Mouse (Mus musculus) intestine, embryonic 15.5 days (tissue): ENCODE measurements around the gene Hist2h2ac. TPM values are rescaled to one million over a fixed set of nuclear protein-coding genes. Genes with fewer than 3 reads are reported as not detected.
"Not testable (repeated sequence)": the region's sequence is repeated elsewhere in the genome, so short reads cannot be mapped to it uniquely, and the experiment has no call there.

Experiments
- ATAC-seq: fragments of 200-750 bp; cut with Nextera tagmentation; 2 replicates; pipeline ENCODE4 v1.8.0; 2017; ENCODE audit warnings: moderate TSS enrichment, moderate library complexity
- H3K27ac ChIP-seq: fragments of 300-500 bp; sonication (generic); 2 replicates; pipeline ENCODE4 v1.5.1; 2015; ENCODE audit warnings: mild to moderate bottlenecking, inconsistent platforms
- H3K27me3 ChIP-seq: fragments of 300-500 bp; sonication (generic); replicated peaks from 2 replicates; pipeline ENCODE4 v1.6.1; 2015; ENCODE audit warnings: inconsistent platforms
- H3K36me3 ChIP-seq: fragments of 300-500 bp; sonication (generic); 2 replicates; pipeline ENCODE4 v1.6.1; 2015; ENCODE audit warnings: inconsistent platforms
- H3K4me1 ChIP-seq: fragments of 300-500 bp; sonication (generic); replicated peaks from 2 replicates; pipeline ENCODE4 v1.6.1; 2015; ENCODE audit warnings: inconsistent platforms
- H3K4me2 ChIP-seq: fragments of 300-500 bp; sonication (generic); replicated peaks from 2 replicates; pipeline ENCODE4 v1.6.1; 2015; ENCODE audit warnings: mild to moderate bottlenecking, inconsistent platforms
- H3K4me3 ChIP-seq: fragments of 300-500 bp; sonication (generic); replicated peaks from 2 replicates; pipeline ENCODE4 v1.5.1; 2015; ENCODE audit warnings: inconsistent platforms
- H3K9ac ChIP-seq: fragments of 300-500 bp; sonication (generic); 2 replicates; pipeline ENCODE4 v1.6.1; 2015; ENCODE audit warnings: inconsistent platforms
- H3K9me3 ChIP-seq: fragments of 300-500 bp; sonication (generic); 2 replicates; pipeline ENCODE4 v1.6.1; 2016; ENCODE audit warnings: inconsistent platforms
- WGBS: fragments of 180-500 bp; shearing (Covaris S2); methylation state at CpG from one replicate; pipeline ENCODE4 v1.1.7; 2015; 5-methylcytosine and 5-hydroxymethylcytosine counted together
- polyA plus RNA-seq: library from polyadenylated mRNA; unstranded; fragments of >200 nt; fragmentation: Nextera tagmentation; extraction: Ambion mirVana; gene quantifications from 2 replicates; pipeline ENCODE4 v1.2.1, GENCODE M21; 2015

Gene Hist2h2ac
- polyA plus RNA-seq = 7.6 and 11.1 TPM in 2 replicates

DNA sequence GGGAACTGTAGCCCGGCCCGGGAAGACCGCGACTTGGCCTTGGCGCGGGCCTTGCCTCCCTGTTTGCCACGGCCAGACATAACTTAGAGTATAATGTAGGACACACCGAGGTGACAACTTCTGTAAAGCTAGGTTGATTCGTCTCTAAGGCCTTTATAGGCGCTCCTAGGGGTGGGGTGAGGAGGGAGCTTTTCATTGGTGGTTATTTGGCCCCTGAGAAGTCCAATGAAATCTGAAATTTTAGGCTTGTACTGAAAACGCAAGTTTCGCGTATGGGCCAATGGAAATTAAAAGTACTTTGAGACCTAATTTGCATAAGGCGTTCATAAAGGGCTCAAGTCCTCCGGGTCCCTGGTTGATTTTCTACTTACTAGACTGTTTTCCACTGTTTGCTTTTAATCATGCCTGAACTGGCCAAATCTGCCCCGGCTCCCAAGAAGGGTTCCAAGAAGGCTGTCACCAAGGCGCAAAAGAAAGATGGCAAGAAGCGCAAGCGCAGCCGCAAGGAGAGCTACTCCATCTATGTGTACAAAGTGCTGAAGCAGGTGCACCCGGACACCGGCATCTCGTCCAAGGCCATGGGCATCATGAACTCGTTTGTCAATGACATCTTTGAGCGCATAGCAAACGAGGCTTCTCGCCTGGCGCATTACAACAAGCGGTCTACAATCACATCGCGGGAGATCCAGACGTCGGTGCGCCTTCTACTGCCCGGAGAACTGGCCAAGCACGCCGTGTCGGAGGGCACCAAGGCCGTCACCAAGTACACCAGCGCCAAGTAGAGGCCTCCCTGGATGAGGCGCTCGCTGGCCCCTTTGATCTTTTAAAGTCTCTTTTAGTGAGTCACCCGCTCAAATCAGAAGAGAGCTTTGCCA is at the start of gene Hist2h2ac, which contains the start of gene Hist2h2be:
Gene Hist2h2ac, minus strand, starts transcription at position 116 of the 875 bp plus-strand sequence.
Gene Hist2h2be, plus strand, starts transcription at position 355 of the 875 bp plus-strand sequence.
- Histone ChIP-seq H3K36me3 (no peaks in the 10 kb centered on the region), H3K27me3 (no peaks in the 10 kb centered on the region), H3K4me1 (peaks cover 11% of the 10 kb centered on the region; the same call in 1 of the 2 replicates), H3K4me2 (peak within 1 kb of the TSS; percentile 83), H3K9me3 (no peaks in the 10 kb centered on the region), H3K27ac (peak within 1 kb of the TSS; percentile 98), H3K9ac (peak within 1 kb of the TSS; percentile 73), H3K4me3 (peak within 1 kb of the TSS; percentile 56)
- WGBS = under 1% methylated on average over 43 of the region's 43 CpGs
- ATAC-seq = peak; percentile 94

DNA sequence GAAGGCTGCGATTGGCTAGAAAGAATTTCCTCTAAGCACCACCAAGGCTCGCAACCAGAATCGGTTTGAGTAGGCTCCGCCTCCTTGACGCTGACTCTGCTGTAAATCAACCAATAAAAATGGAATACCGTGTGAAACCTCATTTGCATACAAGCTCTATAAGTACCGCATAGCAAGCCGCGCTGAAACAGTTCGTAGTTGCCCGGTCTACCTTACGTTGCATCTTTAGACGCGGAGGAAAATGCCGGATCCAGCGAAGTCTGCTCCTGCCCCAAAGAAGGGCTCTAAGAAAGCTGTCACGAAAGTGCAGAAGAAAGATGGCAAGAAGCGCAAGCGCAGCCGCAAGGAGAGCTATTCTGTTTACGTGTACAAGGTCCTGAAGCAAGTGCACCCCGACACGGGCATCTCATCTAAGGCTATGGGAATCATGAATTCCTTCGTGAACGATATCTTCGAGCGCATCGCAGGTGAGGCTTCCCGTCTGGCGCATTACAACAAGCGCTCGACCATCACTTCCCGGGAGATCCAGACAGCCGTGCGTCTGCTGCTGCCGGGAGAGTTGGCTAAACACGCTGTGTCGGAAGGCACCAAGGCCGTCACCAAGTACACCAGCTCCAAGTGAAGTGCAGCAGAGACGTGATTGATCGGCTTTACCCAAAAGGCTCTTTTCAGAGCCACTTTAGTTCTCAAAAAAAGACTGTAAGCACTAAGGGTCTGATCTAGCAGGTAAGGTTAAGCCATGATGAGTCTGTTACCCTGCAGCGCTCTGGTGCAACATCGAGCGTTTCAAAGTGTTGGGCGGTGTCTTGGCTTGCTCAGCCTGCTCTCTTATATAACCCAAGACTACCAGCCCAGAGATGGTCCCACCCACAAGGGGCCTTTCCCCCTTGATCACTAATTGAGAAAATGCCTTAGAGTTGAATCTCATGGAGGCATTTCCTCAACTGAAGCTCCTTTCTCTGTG is 49.1 kb upstream of the Hist2h2ac start, which contains the start of gene Hist2h2bb:
Gene Hist2h2bb, plus strand, starts transcription at position 242 of the 964 bp plus-strand sequence.
- H3K27me3 ChIP-seq = no peaks in the 10 kb centered on the region
- H3K4me2 ChIP-seq = peak within 1 kb of the TSS; percentile 79
- peak; percentile 95 for ATAC-seq
- peaks cover 5% of the 10 kb centered on the region; the same call in 1 of the 2 replicates for H3K4me1 ChIP-seq
- no peaks in the 10 kb centered on the region for H3K9me3 ChIP-seq
- peak within 1 kb of the TSS; percentile 95 for H3K27ac ChIP-seq
- no peaks in the 10 kb centered on the region for H3K36me3 ChIP-seq
- peak within 1 kb of the TSS; percentile 51 for H3K9ac ChIP-seq
- peak within 1 kb of the TSS; percentile 50 for H3K4me3 ChIP-seq
- under 1% methylated on average over 45 of the region's 45 CpGs for WGBS

- WGBS = 0% methylated on average over 12 of the region's 44 CpGs
- Histone ChIP-seq H3K27ac (peak overlapping the region; percentile 95), H3K4me1 (peaks cover 11% of the 10 kb centered on the region), H3K9ac (peak overlapping the region; percentile 49), H3K4me3 (peak overlapping the region; percentile 40), H3K4me2 (peak overlapping the region; percentile 67)
- peak; percentile 60 for ATAC-seq
- H3K27me3 ChIP-seq, H3K9me3 ChIP-seq, H3K36me3 ChIP-seq: not testable (repeated sequence)
Measured at GRCm38 (mm10) chr3:96268776-96269378, 48.2 kb upstream of the Hist2h2ac start.

DNA sequence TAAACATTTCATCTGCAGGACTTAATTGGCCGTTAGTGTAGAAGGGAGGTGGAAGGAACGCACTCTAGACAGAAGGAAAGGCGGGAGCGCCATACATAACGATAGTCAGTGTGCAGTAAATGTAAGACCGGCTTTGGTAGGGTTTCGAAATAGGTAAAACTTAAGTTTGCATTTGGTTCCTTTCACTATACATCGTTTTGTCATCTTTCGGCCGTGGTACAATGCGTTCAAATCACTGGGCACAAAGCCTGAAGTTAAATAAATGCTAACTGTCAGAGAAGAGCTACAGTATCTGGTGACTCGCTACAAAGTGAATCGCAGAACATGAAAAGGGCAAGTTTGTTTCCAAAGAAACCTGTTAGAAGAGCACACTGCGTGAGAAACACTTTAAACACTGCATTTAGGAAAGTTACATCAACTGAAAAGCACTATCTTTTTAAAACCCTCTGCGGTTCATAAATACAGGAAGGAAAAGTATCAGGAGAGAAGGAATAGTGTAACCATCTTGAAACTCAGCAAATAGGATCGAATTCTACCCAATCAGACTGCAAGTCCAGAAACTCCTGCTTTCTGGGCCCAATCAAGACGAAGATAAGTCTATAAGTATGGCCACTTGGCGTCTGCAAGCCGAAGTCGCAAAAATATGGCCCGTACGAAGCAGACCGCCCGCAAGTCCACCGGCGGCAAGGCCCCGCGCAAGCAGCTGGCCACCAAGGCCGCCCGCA is 47.5 kb upstream of the Hist2h2ac start, which contains the start of gene Hist2h3b:
Gene Hist2h3b, plus strand, starts transcription at position 604 of the 725 bp plus-strand sequence.
- ATAC-seq = peak; percentile 73
- Histone ChIP-seq H3K4me2 (peak within 1 kb of the TSS; percentile 79), H3K27me3 (no peaks in the 10 kb centered on the region), H3K27ac (peak within 1 kb of the TSS; percentile 95), H3K4me1 (peaks cover 11% of the 10 kb centered on the region), H3K9ac (peak within 1 kb of the TSS; percentile 49), H3K4me3 (peak within 1 kb of the TSS; percentile 40), H3K36me3 (no peaks in the 10 kb centered on the region), H3K9me3 (no peaks in the 10 kb centered on the region)
- 15% methylated on average over 29 of the region's 30 CpGs for WGBS

DNA sequence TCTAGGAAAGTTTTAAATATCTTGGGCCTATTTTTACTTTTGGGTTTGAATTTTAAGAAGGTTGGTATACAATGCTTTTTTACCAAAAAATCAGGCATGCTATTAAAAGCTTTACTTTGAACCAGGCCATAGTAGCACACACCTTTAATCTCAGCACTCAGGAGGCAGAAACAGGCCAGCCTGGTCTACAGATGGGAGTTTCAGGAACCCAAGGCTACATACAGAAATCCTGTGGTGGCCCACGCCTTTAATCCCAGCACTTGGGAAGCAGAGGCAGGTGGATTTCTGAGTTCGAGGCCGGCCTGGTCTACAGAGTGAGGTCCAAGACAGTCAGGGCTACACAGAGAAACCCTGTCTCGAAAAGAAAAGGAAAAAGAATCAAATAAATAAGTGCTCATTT is 46.9 kb upstream of the Hist2h2ac start:
- Histone ChIP-seq H3K9ac (no peak overlapping the region; the same call in 1 of the 2 replicates), H3K4me2 (peak overlapping the region; percentile 51; the same call in 1 of the 2 replicates), H3K27ac (peak overlapping the region; percentile 83; the same call in 1 of the 2 replicates), H3K4me1 (peaks cover 11% of the 10 kb centered on the region), H3K4me3 (no peak overlapping the region), H3K36me3 (no peaks in the 10 kb centered on the region), H3K9me3 (no peaks in the 10 kb centered on the region), H3K27me3 (no peaks in the 10 kb centered on the region)
- no peak for ATAC-seq
- WGBS = 77% methylated on average over 4 of the region's 4 CpGs

- Histone ChIP-seq H3K9me3 (no peaks in the 10 kb centered on the region), H3K27me3 (no peaks in the 10 kb centered on the region), H3K36me3 (no peaks in the 10 kb centered on the region), H3K9ac (no peak overlapping the region), H3K4me3 (no peak overlapping the region), H3K4me1 (peaks cover 17% of the 10 kb centered on the region), H3K4me2 (no peak overlapping the region), H3K27ac (no peak overlapping the region)
- ATAC-seq = no peak
- 88% methylated on average over 8 of the region's 8 CpGs for whole genome bisulfite sequencing
Measured at GRCm38 (mm10) chr3:96266132-96266710, 45.5 kb upstream of the Hist2h2ac start.

DNA sequence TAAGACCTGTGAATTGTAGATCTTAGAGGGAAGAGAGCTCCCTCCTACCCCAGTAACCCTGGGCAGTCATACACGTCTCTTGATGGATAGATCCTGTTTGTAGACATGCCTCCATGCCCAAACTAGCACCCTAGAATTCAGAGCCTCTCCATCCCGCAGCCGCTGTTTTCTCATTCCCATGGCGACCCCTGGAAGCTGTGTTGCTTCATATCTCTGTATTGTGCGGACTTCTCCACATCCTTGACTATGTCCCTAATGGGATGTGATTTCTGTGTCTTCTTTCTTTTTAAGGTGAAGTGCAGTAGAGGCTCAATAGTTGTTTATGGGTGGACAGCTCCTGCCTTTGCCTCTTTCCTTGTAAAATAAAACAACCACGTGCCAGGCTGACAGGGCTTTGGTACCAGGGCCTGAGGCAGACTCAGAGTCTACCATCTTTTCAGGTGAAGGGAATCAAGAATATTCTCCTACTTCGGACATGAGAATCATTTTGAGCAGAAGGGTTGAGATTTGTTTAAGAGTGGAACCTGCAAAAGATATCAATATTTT is 43.8 kb upstream of the Hist2h2ac start:
- no peak for ATAC-seq
- H3K4me1 ChIP-seq = peaks cover 17% of the 10 kb centered on the region
- H3K27ac ChIP-seq = peak overlapping the region; percentile 94
- H3K36me3 ChIP-seq = no peaks in the 10 kb centered on the region
- WGBS = 73% methylated on average over 7 of the region's 7 CpGs
- 0 out of 2 replicates have a peak overlapping the region, but pooled peaks have one; percentile 53 for H3K4me3 ChIP-seq
- peak overlapping the region; percentile 59 for H3K9ac ChIP-seq
- H3K4me2 ChIP-seq = peak overlapping the region; percentile 72
- H3K27me3 ChIP-seq = no peaks in the 10 kb centered on the region
- H3K9me3 ChIP-seq = no peaks in the 10 kb centered on the region

DNA sequence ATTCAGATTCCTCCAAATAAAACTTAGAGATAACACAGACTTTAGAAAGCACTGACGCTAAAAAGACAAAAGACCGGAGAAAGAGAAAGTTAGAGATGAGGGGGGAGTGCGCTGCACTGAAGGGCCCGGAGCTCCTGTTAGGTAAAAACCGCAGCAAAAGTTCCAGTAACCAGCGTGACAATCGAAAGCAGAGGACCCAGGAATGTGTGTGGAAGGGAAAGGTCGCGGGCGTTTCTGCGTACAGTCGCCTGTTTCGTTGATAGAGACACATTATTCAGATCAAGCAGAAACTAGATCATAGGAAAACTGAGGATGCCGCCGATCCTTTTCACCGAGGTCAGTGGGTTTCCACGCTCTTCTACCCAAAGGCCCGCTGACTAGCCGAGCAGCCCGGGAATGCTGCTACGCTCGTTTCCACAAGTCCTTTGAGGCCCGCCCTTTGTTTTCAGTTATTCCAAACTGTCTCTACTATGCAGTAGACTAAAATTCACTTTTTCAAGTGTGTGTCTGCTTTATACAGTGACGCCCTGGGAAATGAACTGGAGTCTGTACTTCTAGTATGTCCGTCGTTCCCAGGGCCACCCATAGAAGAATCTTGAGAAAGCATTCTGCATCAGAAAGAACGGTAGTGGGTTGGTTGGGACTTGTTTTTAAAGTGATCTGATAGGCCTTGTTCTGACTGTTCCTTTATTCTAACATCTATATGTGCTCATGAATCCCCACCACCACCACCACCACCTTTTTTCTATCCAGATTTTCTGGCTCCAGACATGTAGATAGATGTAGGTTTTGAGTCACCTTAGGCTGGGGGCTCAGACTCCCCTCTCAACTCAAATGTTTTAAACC is 43.1 kb upstream of the Hist2h2ac start:
- peak overlapping the region; percentile 59 for H3K9ac ChIP-seq
- peak overlapping the region; percentile 72 for H3K4me2 ChIP-seq
- no peaks in the 10 kb centered on the region for H3K36me3 ChIP-seq
- peak overlapping the region; percentile 94 for H3K27ac ChIP-seq
- no peaks in the 10 kb centered on the region for H3K9me3 ChIP-seq
- H3K4me1 ChIP-seq = peaks cover 17% of the 10 kb centered on the region
- no peaks in the 10 kb centered on the region for H3K27me3 ChIP-seq
- peak; percentile 45 for ATAC-seq
- 5% methylated on average over 27 of the region's 27 CpGs for WGBS
- peak overlapping the region; percentile 53 for H3K4me3 ChIP-seq

DNA sequence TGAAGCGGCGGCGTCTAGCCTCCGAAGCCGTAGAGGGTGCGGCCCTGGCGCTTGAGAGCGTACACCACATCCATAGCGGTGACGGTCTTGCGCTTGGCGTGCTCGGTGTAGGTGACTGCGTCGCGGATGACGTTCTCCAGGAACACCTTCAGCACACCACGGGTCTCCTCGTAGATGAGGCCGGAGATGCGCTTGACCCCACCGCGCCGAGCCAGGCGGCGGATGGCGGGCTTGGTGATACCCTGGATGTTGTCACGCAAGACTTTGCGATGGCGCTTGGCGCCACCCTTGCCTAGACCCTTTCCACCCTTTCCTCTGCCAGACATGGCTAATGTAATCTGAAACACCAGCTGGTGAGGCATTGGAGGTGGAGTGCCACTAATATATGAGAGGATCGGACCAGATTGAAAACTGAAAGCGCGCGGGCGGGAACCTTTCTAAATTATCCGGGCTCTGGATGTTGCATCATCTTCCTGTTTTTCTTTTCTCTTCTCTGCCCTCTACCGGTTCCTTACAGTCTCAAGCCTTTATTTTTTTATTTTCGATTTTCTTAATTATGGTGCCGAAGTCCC is 42.4 kb upstream of the Hist2h2ac start, which contains the start of gene Hist2h4:
Gene Hist2h4, minus strand, starts transcription at position 333 of the 572 bp plus-strand sequence.
- WGBS = under 1% methylated on average over 40 of the region's 40 CpGs
- Histone ChIP-seq H3K27me3 (no peaks in the 10 kb centered on the region), H3K27ac (peak within 1 kb of the TSS; percentile 99), H3K4me1 (peaks cover 17% of the 10 kb centered on the region), H3K36me3 (no peaks in the 10 kb centered on the region), H3K9ac (peak within 1 kb of the TSS; percentile 68), H3K4me3 (peak within 1 kb of the TSS; percentile 53), H3K4me2 (peak within 1 kb of the TSS; percentile 72), H3K9me3 (no peaks in the 10 kb centered on the region)
- ATAC-seq = peak; percentile 91
